Mouse (Mus musculus): ENCODE measurements at regions not wholly inside any gene's neighbourhood (a gene's known extent, or its start where the extent isn't known, plus 50 kb on each side); places are given as distances from the start of the nearest gene placed in this dataset.

- TF ChIP-seq POLR2A (IDR thresholded peaks at IDR 0.05; ENCODE audit: low read depth, low read length) (no peak), CTCF (IDR thresholded peaks at IDR 0.05; ENCODE audit: borderline replicate concordance, insufficient read depth, low read length) (no peak)
Observed at GRCm38 (mm10) chr13:16349353-16349752, 337.7 kb downstream of the Inhba start.
